Mouse (Mus musculus): ENCODE data around the gene Bloc1s5. TPM values are rescaled to one million over a fixed set of nuclear protein-coding genes. Genes with fewer than 3 reads are reported as not detected.
"Not testable (repeated sequence)": the region's sequence is repeated elsewhere in the genome, so short reads cannot be mapped to it uniquely, and the experiment has no call there.

Gene Bloc1s5
- polyA plus RNA-seq, 1 experiment = 3.5 TPM

DNA sequence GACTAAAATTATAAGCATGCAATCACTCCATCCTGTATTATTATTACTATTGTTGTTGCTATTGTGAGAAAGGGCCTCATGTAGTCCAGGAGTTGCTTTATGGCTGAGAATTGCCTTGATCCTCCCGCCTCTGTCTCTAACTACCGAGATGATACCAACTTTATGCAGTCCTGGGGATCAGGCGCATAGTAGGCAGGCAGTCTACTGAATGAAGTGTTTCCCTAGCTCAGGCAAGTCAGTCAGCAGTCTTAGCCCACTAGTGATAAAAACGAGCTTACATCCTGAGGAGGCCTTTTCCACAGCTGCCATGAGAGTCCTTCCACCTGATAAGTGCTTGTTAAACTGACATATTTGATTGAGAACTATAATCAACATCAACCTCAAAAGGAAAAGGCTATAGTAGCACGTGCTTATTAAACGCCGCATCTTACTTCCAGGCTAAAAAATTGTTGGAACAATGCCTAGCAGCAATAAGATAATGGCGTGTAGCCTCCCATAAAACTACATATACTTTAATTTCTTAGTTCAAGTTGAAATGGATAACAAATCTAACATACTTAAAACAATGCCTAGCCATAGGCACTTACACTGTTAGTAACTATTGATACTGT, 10.5 kb downstream of the Bloc1s5 start:
- Histone ChIP-seq H3K27ac (ENCODE audit: control insufficient read depth, insufficient read depth, low read length) (no peak overlapping the region), H3K36me3 (ENCODE audit: control insufficient read depth, insufficient read depth, low read length) (no peaks in the 10 kb centered on the region), H3K27me3 (ENCODE audit: control insufficient read depth, insufficient read depth, low read length) (no peaks in the 10 kb centered on the region), H3K4me3 (ENCODE audit: control insufficient read depth, insufficient read depth, low read length) (no peak overlapping the region), H3K4me1 (replicated peaks; ENCODE audit: control insufficient read depth, insufficient read depth, low read length) (no peaks in the 10 kb centered on the region)
- 96% methylated on average over 8 of the region's 8 CpGs for WGBS
- TF ChIP-seq CTCF (IDR thresholded peaks at IDR 0.05; ENCODE audit: borderline replicate concordance, control insufficient read depth, extremely low read depth, insufficient read depth, low read length, poor library complexity) (no peak), POLR2A (IDR thresholded peaks at IDR 0.05; ENCODE audit: control insufficient read depth, extremely low read depth, insufficient read depth, low read length, poor library complexity) (no peak)
- DNase-seq = no peak

DNA sequence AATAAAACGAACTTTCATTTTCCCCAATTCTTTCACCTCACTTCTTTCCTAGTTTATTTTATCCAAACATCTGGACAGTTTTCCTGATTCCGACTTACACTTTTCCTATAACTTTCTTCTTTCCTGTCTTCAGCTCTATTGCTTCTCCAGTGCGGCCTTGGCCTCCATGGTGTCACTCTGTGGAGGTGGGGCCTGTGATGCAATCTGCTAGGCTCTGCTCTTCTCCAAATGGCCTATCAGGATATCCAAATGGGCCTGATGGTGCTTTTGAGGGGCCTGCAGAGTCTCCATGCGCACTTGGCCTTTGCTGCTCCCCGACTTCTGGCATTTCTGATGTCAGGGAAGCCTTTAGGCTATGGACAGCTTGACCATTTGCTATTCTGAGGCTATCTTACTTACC, 11.6 kb downstream of the Bloc1s5 start:
- Histone ChIP-seq H3K4me3 (ENCODE audit: control insufficient read depth, insufficient read depth, low read length) (no peak overlapping the region), H3K4me1 (replicated peaks; ENCODE audit: control insufficient read depth, insufficient read depth, low read length) (no peaks in the 10 kb centered on the region), H3K36me3 (ENCODE audit: control insufficient read depth, insufficient read depth, low read length) (no peaks in the 10 kb centered on the region), H3K27ac (ENCODE audit: control insufficient read depth, insufficient read depth, low read length) (no peak overlapping the region), H3K27me3 (ENCODE audit: control insufficient read depth, insufficient read depth, low read length) (no peaks in the 10 kb centered on the region)
- TF ChIP-seq POLR2A (IDR thresholded peaks at IDR 0.05; ENCODE audit: control insufficient read depth, extremely low read depth, insufficient read depth, low read length, poor library complexity) (no peak), CTCF (IDR thresholded peaks at IDR 0.05; ENCODE audit: borderline replicate concordance, control insufficient read depth, extremely low read depth, insufficient read depth, low read length, poor library complexity) (no peak)
- WGBS = 94% methylated on average over 5 of the region's 5 CpGs
- DNase-seq = no peak

DNA sequence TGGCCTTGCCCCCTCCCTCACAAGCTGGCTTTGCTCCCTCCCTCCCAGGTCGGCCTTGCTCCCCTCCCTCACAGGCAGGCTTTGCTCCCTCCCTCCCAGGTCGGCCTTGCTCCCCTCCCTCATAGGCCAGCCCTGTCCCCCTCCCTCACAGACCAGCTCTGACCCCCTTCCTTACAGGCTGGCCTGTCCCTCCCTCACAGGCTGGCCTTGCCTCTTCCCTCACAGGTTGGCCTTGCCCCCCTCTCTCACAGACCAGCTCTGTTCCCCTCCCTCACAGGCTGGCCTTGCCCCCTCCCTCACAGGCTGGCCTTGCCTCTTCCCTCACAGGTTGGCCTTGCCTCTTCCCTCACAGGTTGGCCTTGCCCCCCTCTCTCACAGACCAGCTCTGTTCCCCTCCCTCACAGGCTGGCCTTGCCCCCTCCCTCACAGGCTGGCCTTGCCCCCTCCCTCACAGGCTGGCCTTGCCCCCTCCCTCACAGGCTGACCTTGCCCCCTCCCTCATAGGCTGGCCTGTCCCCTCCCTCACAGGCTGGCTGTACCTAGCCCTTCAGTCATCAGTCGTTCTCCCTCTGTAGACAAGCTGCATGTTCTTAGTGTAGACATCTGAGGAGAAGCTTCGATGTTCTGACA, 16.8 kb downstream of the Bloc1s5 start:
- H3K27ac ChIP-seq (ENCODE audit: control insufficient read depth, insufficient read depth, low read length); H3K36me3 ChIP-seq (ENCODE audit: control insufficient read depth, insufficient read depth, low read length); H3K4me3 ChIP-seq (ENCODE audit: control insufficient read depth, insufficient read depth, low read length); DNase-seq; H3K27me3 ChIP-seq (ENCODE audit: control insufficient read depth, insufficient read depth, low read length); H3K4me1 ChIP-seq (replicated peaks; ENCODE audit: control insufficient read depth, insufficient read depth, low read length): not testable (repeated sequence)
- WGBS = 85% methylated on average over 4 of the region's 4 CpGs

DNA sequence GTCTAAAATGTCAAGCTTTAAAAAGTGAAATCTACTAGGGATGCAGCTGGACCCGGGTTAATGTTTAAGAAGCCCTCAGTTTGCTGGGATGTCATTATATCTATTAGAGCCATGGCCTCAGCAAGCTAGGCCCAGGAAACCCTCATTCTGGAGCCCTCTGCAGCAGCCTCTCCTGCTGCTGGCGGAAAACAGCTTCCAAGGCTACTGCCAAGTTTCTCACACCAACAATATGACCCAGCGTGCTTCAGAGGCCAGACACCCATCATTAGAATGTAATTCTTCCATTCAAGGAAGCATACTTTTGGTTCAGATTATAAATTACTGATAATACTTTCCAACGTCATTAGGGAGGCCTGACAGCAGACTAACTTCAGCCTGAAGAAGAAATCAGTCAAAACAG, 18.0 kb downstream of the Bloc1s5 start:
- whole genome bisulfite sequencing = 96% methylated on average over 4 of the region's 4 CpGs
- Histone ChIP-seq H3K27me3 (ENCODE audit: control insufficient read depth, insufficient read depth, low read length) (no peaks in the 10 kb centered on the region), H3K27ac (ENCODE audit: control insufficient read depth, insufficient read depth, low read length) (no peak overlapping the region), H3K36me3 (ENCODE audit: control insufficient read depth, insufficient read depth, low read length) (no peaks in the 10 kb centered on the region), H3K4me1 (replicated peaks; ENCODE audit: control insufficient read depth, insufficient read depth, low read length) (no peaks in the 10 kb centered on the region), H3K4me3 (ENCODE audit: control insufficient read depth, insufficient read depth, low read length) (no peak overlapping the region)
- TF ChIP-seq POLR2A (IDR thresholded peaks at IDR 0.05; ENCODE audit: control insufficient read depth, extremely low read depth, insufficient read depth, low read length, poor library complexity) (no peak), CTCF (IDR thresholded peaks at IDR 0.05; ENCODE audit: borderline replicate concordance, control insufficient read depth, extremely low read depth, insufficient read depth, low read length, poor library complexity) (no peak)
- DNase-seq = no peak

DNA sequence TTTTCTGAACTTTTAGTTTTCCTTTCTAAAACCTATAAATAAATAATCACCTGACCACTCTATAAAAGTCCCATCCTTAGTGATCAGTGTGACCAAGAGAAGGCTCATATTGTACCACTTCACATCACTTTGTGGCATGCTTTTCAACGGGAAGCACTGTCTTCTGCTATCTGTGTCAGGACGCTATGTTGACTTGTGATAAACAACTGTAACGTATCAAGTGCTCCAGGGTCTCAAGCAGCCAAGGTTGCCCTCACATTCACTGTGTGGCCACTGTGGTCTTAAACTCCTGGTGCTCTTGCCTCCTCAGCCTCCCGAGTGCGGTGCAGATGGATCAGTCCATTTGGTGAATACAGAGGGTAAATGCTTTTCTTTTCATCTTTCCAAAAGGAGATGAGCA, 19.3 kb downstream of the Bloc1s5 start:
- no peak for TF ChIP-seq POLR2A (IDR thresholded peaks at IDR 0.05; ENCODE audit: control insufficient read depth, extremely low read depth, insufficient read depth, low read length, poor library complexity)
- TF ChIP-seq CTCF (IDR thresholded peaks at IDR 0.05; ENCODE audit: borderline replicate concordance, control insufficient read depth, extremely low read depth, insufficient read depth, low read length, poor library complexity) = no peak
- Histone ChIP-seq H3K36me3 (ENCODE audit: control insufficient read depth, insufficient read depth, low read length) (no peaks in the 10 kb centered on the region), H3K4me1 (replicated peaks; ENCODE audit: control insufficient read depth, insufficient read depth, low read length) (no peaks in the 10 kb centered on the region), H3K27me3 (ENCODE audit: control insufficient read depth, insufficient read depth, low read length) (no peaks in the 10 kb centered on the region), H3K4me3 (ENCODE audit: control insufficient read depth, insufficient read depth, low read length) (no peak overlapping the region), H3K27ac (ENCODE audit: control insufficient read depth, insufficient read depth, low read length) (no peak overlapping the region)
- WGBS = 93% methylated on average over 5 of the region's 5 CpGs
- no peak for DNase-seq

DNA sequence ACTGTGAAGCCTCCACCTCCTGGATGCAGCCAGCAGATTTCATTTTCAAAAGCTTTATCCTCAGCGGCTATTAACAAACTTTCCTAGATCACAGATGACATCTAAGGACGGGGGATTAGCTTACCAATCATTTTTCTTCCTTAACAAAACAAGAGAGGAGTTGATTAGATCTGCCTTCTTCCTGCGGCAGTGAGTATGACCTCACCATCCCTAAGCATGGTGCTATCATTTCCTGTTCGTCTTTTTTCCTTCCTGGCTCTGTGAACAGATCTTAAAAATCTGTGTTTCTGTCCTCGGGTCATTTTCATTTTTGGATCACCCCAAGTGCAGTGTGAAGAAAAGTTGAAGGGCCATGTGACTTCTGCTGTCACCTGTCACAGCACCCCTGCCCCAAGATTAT, 20.6 kb downstream of the Bloc1s5 start:
- Histone ChIP-seq H3K36me3 (ENCODE audit: control insufficient read depth, insufficient read depth, low read length) (no peaks in the 10 kb centered on the region), H3K27ac (ENCODE audit: control insufficient read depth, insufficient read depth, low read length) (no peak overlapping the region), H3K4me3 (ENCODE audit: control insufficient read depth, insufficient read depth, low read length) (no peak overlapping the region), H3K27me3 (ENCODE audit: control insufficient read depth, insufficient read depth, low read length) (no peaks in the 10 kb centered on the region), H3K4me1 (replicated peaks; ENCODE audit: control insufficient read depth, insufficient read depth, low read length) (no peaks in the 10 kb centered on the region)
- 69% methylated on average over 5 of the region's 5 CpGs for WGBS
- DNase-seq = no peak
- TF ChIP-seq CTCF (IDR thresholded peaks at IDR 0.05; ENCODE audit: borderline replicate concordance, control insufficient read depth, extremely low read depth, insufficient read depth, low read length, poor library complexity) (no peak), POLR2A (IDR thresholded peaks at IDR 0.05; ENCODE audit: control insufficient read depth, extremely low read depth, insufficient read depth, low read length, poor library complexity) (no peak)

GRCm38 (mm10) chr13:38613583-38613982, 21.3 kb downstream of the Bloc1s5 start:
- Histone ChIP-seq H3K27me3 (ENCODE audit: control insufficient read depth, insufficient read depth, low read length) (no peaks in the 10 kb centered on the region), H3K27ac (ENCODE audit: control insufficient read depth, insufficient read depth, low read length) (no peak overlapping the region), H3K36me3 (ENCODE audit: control insufficient read depth, insufficient read depth, low read length) (no peaks in the 10 kb centered on the region), H3K4me3 (ENCODE audit: control insufficient read depth, insufficient read depth, low read length) (no peak overlapping the region), H3K4me1 (replicated peaks; ENCODE audit: control insufficient read depth, insufficient read depth, low read length) (no peaks in the 10 kb centered on the region)
- DNase-seq = no peak
- WGBS = 80% methylated on average over 8 of the region's 8 CpGs
- no peak for TF ChIP-seq POLR2A (IDR thresholded peaks at IDR 0.05; ENCODE audit: control insufficient read depth, extremely low read depth, insufficient read depth, low read length, poor library complexity)
- TF ChIP-seq CTCF (IDR thresholded peaks at IDR 0.05; ENCODE audit: borderline replicate concordance, control insufficient read depth, extremely low read depth, insufficient read depth, low read length, poor library complexity) = no peak

Measured in thymus, adult 2 months (tissue).